Mouse (Mus musculus) kidney, postnatal 36 days (tissue): ENCODE results near the gene Wdr76.
"Not testable (repeated sequence)": the region's sequence is repeated elsewhere in the genome, so short reads cannot be mapped to it uniquely, and the experiment has no call there.

Source experiments
- DNase-seq, 2 experiments: peaks; one replicate each; pipeline ENCODE4 v3.0.0; 2021 to 2022; ENCODE audit warnings: mixed read lengths in 2 of 2

Gene Wdr76

GRCm38 (mm10) chr2:121522006-121522405 lies 15.5 kb downstream of the Wdr76 start:
- no peak for DNase-seq

DNA sequence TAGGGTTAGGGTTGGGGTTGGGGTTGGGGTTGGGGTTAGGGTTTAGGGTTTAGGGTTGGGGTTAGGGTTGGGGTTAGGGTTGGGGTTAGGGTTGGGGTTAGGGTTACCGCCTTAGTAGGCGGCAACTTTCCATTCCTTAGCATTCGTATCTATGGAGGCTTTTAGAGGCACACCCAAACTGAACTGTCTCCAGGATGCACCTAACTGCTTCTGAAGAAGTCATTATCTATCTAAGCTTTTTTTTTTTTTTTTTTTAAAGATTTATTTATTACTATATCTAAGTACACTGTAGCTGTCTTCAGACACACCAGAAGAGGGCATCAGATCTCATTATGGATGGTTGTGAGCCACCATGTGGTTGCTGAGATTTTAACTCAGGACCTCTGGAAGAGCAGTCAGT lies 16.3 kb downstream of the Wdr76 start:
- DNase-seq = not testable (repeated sequence)

- no peak for DNase-seq
Observed at GRCm38 (mm10) chr2:121525056-121525455, 18.5 kb downstream of the Wdr76 start.

DNA sequence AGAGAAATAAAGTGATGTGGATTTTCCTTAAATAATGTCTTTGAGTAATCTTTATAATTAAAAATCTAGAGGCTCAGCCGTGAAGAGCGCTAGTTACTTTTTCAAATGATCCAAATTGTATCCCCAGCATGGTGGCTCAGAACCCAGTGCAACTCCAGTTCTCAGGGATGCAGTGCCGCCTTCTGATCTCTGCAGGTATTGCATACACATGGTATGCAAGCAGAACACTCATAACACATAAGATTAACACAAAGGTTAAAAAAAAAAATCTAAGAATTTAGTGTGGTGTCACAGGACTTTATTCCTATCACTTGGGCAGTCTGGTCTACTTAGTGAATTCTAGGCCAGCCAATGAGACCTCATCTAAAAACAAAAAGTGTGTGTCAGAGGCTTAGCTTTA lies 38.3 kb downstream of the Wdr76 start:
- DNase-seq = peak in 1 of 2 experiments; percentile 5

- no peak for DNase-seq
Observed at GRCm38 (mm10) chr2:121549630-121550029, 43.1 kb downstream of the Wdr76 start.

GRCm38 (mm10) chr2:121551271-121551670 lies 44.7 kb downstream of the Wdr76 start:
- peak; percentile 12 to 16 for DNase-seq

- DNase-seq = no peak
Observed at GRCm38 (mm10) chr2:121563117-121563516, 56.6 kb downstream of the Wdr76 start.

DNA sequence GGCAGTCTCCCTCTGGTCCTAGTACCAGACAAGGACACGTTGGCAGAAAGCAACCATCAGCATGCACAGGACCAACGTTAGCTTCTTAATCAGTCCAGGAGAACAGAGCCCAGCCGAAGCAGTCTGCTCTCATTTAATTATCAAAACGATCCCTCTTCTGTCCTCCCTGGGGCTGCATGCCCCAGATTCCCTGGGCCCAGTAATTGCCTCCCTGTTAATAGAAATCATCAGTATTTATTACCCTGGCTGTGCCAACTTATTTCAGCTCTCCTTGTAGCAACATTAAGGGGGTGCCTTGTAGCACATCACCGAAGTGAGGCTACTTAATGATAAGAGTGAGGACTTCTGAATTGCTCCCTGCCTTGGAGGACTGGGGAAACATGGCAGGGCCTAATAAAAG lies 59.4 kb downstream of the Wdr76 start:
- DNase-seq = no peak

- DNase-seq = no peak
Observed at GRCm38 (mm10) chr2:121570049-121570448, 63.5 kb downstream of the Wdr76 start.

DNA sequence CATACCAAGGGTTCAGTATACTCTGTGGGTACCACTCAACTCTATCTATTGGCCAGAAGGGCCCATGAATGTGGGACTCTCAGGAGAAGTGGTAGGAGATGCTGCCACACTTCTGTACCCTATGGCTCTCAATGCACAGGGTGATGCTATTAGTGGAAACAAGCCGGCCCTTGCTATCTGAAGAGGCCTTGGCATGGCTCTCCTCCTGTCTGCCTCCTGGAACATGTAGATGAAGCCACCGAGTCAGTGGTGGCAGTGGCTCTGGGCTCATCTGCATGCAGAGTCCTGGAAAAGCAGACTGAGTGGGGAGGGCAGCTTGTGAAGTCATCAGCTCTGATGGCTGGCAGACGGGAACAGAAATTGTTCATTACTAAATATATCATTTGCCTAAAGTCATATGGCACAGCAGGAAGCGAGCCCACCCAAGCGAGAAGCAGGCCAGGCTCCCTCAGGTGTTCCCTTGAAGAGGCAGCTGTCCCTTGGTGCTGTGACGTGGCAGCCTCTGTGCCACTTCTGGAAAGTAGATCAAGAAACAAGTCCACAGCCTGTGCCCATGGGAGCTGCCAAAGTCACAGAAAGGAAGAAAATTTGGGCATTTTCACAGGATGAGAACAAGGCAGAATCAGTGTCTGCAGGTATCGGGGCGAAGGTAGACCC lies 64.6 kb downstream of the Wdr76 start:
- DNase-seq = no peak

DNA sequence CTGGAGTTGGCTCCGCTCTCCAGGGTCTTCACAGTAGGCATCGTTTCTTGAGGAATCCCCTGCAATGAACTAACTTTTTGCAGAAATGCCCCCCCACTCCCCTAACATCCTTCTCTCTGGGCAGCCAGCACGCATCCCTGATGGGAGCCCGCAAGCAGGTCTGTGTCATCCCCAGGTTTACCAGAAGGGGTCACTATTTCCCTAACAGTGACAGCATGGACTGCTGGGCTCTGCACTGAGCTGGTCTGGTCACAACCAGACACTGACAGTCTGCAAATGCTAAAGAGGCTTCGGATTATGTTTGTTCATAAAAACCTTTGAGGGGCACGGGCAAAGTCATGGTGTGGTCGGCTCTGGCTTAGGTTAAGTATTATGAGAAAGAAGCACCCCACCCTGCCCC lies 65.3 kb downstream of the Wdr76 start:
- peak; percentile 75 to 87 for DNase-seq

DNA sequence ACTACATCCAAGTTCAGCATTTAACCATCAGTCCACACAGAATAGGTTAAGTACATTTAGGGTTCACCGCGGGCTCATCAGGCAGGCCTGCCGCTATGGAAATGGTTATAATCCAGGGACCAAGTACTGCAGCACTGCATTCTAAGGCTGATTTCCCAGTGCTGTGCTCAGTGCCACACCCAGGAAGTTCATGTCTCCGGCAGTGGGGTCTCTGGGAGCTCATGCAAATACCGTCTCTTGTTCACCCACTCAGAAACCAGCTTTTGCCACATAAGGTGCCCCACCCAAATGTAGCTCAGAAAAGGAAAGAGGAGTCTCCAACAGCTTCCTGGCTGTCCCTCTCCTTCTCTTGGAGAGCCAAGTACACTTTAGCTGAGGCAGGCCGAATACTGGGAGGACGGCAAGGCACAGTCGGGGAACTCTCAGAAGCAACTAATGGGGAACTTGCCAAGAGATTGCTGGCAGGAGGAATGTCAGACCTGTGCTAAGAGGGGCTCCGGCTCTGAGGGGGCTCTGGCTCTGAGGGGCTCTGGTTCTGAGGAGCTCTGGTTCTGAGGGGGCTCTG lies 67.6 kb downstream of the Wdr76 start:
- DNase-seq = peak in 1 of 2 experiments; percentile 24

DNA sequence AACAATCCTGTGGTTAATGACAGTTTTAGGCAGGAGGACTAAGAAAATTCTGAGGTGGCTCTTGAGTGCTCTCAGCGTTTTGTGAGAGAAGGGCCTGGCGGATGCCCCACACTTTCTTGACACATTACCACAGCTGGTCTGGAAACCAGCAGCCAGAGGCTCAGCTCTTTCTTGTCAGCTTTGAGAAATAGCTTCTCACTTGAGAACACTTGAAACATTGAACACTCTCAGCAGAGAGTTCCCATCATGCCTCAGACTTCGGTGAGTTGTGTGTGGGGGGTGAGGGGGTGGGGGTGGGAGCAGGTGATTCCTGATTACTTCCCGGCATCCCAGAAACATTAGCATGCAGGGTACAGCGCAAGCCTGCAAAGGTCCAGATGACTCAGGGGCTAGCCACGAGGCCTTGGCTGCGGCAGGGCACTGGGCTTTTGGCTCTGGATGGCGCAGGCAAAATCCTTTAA lies 69.2 kb downstream of the Wdr76 start:
- DNase-seq = no peak

GRCm38 (mm10) chr2:121582809-121583376 lies 76.4 kb downstream of the Wdr76 start:
- DNase-seq = no peak

DNA sequence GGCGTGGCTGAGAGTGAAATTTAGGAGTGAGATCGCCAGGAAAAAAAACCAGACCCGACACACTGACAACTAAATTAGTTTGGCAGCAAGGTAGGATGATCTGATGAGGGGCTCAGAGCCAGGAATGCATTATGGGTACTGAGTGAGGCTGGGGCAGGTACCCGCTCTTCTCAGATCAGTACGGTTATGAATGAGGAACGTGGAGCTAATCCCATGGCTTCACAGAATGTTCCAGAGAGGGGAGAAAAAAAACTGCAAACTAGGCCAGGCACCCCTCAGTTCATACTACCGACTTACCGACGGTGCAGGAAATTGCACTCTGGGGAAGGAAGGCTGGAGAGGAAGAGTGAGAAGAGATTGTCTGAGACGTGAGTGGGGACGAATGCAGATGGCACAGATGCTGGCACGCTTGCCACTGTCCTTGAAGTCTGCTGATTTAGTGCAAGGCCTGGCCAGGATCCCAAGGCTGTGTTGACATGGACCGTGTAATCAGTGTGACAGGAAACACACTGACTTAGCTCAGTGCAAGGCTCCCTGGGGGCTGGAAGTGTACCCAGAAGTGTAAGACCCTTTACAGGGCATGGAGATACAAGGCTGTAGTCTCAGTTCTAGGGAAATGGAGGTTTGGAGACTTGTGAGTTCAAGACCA lies 77.1 kb downstream of the Wdr76 start:
- peak; percentile 32 to 59 for DNase-seq

DNA sequence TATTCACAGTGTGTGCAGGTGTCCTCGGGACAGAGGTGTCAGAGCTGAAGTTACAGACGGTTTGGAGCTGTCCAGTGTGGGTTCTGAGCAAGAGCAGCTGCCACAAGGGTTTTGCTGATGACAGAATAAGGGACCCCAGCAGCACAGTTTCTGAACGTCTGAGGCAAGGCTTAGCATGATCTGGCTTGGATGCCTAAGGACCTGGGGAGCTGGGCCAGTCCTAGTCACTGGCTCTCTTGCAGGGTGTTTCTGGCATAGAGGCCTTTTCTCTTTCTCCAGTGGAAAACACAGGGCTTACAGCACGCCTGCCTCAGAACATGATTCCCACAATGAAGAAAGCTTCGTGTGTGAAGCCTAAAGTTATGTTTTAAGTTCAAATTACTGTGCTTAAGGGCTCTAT lies 78.2 kb downstream of the Wdr76 start:
- DNase-seq = no peak

DNA sequence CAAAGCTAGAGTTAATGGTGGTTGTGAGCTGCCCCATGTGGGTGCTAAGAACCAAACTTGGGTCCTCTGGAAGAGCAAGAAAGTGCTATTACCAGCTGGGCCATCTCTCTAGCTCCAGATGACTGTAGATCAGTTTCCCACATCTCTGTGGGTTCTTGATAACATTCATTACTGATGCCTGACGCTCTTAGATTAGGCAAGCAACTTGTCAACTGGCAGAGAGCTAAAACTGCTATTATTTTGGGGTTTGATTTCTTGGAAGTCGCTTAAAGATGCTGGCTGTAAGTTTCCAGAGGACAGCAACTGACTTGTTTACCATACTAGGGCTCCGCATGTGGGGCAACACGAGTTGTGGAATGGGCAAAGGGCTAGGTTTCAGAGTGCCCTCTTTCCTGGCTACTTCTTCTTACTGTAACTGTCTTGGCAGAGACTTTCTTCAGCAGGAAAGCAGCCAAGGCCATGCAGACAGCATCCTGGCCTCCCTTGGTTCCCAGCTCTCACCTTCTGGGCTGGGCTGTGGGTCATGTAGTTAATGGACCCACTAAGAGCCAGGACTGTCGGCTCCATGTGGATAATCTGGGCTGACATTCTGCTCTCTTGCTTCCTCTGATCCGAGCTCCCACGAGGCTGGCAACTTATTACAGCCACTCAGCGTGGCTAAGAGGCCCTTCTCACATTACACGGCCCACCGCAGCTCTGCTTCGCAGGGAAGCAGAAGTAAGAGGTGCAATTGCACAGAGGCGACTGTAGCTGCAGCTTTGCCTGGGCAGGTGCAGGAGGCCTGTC lies 81.2 kb downstream of the Wdr76 start:
- DNase-seq = no peak

DNA sequence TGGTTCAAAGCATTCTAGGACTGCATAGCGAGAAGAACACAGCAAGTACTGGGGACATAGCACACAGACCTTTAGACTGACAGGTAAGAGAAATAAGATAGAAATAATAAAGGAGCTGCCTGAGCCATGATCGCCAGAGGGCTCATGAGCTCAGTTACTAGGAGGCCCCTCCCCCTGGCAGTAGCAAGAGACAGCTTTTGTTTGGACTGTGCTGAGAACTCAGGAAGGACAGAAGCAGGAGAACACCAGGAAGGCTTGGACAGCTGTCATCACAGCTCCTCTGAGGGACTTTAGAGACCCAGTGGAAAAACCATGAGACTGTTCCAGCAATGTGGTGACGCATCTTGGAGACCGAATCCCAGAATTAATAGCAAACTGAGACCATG lies 81.8 kb downstream of the Wdr76 start:
- DNase-seq = peak; percentile 25 to 30

- DNase-seq = no peak
Observed at GRCm38 (mm10) chr2:121594131-121594530, 87.6 kb downstream of the Wdr76 start.
